Mouse (Mus musculus): ENCODE measurements around the gene Mei4. TPM values are rescaled to one million over a fixed set of nuclear protein-coding genes. Genes with fewer than 3 reads are reported as not detected.

Mei4 gene
- total RNA-seq (2021) = 1 to 10 TPM; 1.0 to 1.1 TPM

- DNase-seq = peak; percentile 81 to 86
Observed at GRCm38 (mm10) chr9:81863181-81863887, at the start of gene Mei4. Mei4 (plus strand) TSS chr9:81863670.

- DNase-seq = no peak
Observed at GRCm38 (mm10) chr9:81819715-81820373, 43.6 kb upstream of the Mei4 start.

- DNase-seq = no peak
Observed at GRCm38 (mm10) chr9:81827560-81827959, 35.9 kb upstream of the Mei4 start.

- no peak for DNase-seq
Observed at GRCm38 (mm10) chr9:81834056-81834455, 29.4 kb upstream of the Mei4 start.

- no peak for DNase-seq
Observed at GRCm38 (mm10) chr9:81858861-81859260, 4.6 kb upstream of the Mei4 start.

GRCm38 (mm10) chr9:81863888-81864234, 391 bp downstream of the Mei4 start:
- DNase-seq = no peak

GRCm38 (mm10) chr9:81866032-81866431, 2.6 kb downstream of the Mei4 start:
- DNase-seq = no peak

- DNase-seq = no peak
Observed at GRCm38 (mm10) chr9:81921456-81921855, 58.0 kb downstream of the Mei4 start.

- no peak for DNase-seq
Observed at GRCm38 (mm10) chr9:81924744-81925143, 61.3 kb downstream of the Mei4 start.

GRCm38 (mm10) chr9:81940533-81940932, 77.1 kb downstream of the Mei4 start:
- DNase-seq = no peak

GRCm38 (mm10) chr9:81945624-81946023, 82.2 kb downstream of the Mei4 start:
- no peak for DNase-seq

- DNase-seq = no peak
Observed at GRCm38 (mm10) chr9:81956858-81957257, 93.4 kb downstream of the Mei4 start.

- no peak for DNase-seq
Observed at GRCm38 (mm10) chr9:81957842-81958241, 94.4 kb downstream of the Mei4 start.

GRCm38 (mm10) chr9:81966765-81967164, 103.3 kb downstream of the Mei4 start:
- peak in 1 of 2 experiments; percentile 1 for DNase-seq

GRCm38 (mm10) chr9:81968935-81969334, 105.5 kb downstream of the Mei4 start:
- no peak for DNase-seq

- no peak for DNase-seq
Observed at GRCm38 (mm10) chr9:81982461-81982860, 119.0 kb downstream of the Mei4 start.

- DNase-seq = no peak
Observed at GRCm38 (mm10) chr9:82012991-82013390, 149.5 kb downstream of the Mei4 start.

- DNase-seq = no peak
Observed at GRCm38 (mm10) chr9:82042515-82043056, 179.1 kb downstream of the Mei4 start.

- DNase-seq = peak; percentile 4 to 15
Observed at GRCm38 (mm10) chr9:82044517-82044916, 181.0 kb downstream of the Mei4 start.

GRCm38 (mm10) chr9:82073832-82074231, 210.4 kb downstream of the Mei4 start:
- no peak for DNase-seq

GRCm38 (mm10) chr9:82075270-82075669, 211.8 kb downstream of the Mei4 start:
- DNase-seq = no peak

GRCm38 (mm10) chr9:82096409-82096808, 232.9 kb downstream of the Mei4 start:
- DNase-seq = no peak

- DNase-seq = peak in 1 of 2 experiments; percentile 3
Observed at GRCm38 (mm10) chr9:82114865-82115264, 251.4 kb downstream of the Mei4 start.

- DNase-seq = no peak
Observed at GRCm38 (mm10) chr9:82136119-82136518, 272.6 kb downstream of the Mei4 start.
